Mouse (Mus musculus) CD4-positive helper T cell, adult 2 months (primary cell): ENCODE measurements around the gene Zfp668.

ENCODE experiments used
- DNase-seq: peaks from one replicate; pipeline ENCODE4 v3.0.0-alpha.2; 2012; ENCODE audit warnings: low read depth, missing footprints, low spot score

Zfp668 gene

GRCm38 (mm10) chr7:127895442-127895841 lies 18.8 kb upstream of the Zfp668 start, which contains the start of the genes Gm21974 and Vkorc1:
Gm21974 (minus strand) TSS chr7:127895454.
Vkorc1 (minus strand) TSS chr7:127895617.
- peak; percentile 90 for DNase-seq

- DNase-seq, result no peak
Observed at GRCm38 (mm10) chr7:127894480-127894879, 17.9 kb upstream of the Zfp668 start.

- DNase-seq, result no peak
Observed at GRCm38 (mm10) chr7:127890798-127891197, 14.2 kb upstream of the Zfp668 start, which contains the start of gene Prss53. Prss53 (minus strand) TSS chr7:127890970.

GRCm38 (mm10) chr7:127888821-127889220 lies 12.2 kb upstream of the Zfp668 start:
- no peak for DNase-seq

GRCm38 (mm10) chr7:127887781-127888180 lies 11.2 kb upstream of the Zfp668 start:
- DNase-seq, result no peak

GRCm38 (mm10) chr7:127887191-127887590 lies 10.6 kb upstream of the Zfp668 start:
- DNase-seq, result no peak

GRCm38 (mm10) chr7:127886551-127886950 lies 9.9 kb upstream of the Zfp668 start:
- no peak for DNase-seq

GRCm38 (mm10) chr7:127885951-127886350 lies 9.3 kb upstream of the Zfp668 start:
- DNase-seq, result no peak

GRCm38 (mm10) chr7:127880431-127880830 lies 3.8 kb upstream of the Zfp668 start:
- DNase-seq, result no peak

GRCm38 (mm10) chr7:127879301-127879700 lies 2.7 kb upstream of the Zfp668 start:
- DNase-seq, result no peak

- peak; percentile 93 for DNase-seq
Observed at GRCm38 (mm10) chr7:127876041-127876466, 574 bp downstream of the Zfp668 start, which contains the start of gene Zfp646. Zfp646 (plus strand) TSS chr7:127876221.

- peak; percentile 90 for DNase-seq
Observed at GRCm38 (mm10) chr7:127875627-127876001, 1.0 kb downstream of the Zfp668 start.

- no peak for DNase-seq
Observed at GRCm38 (mm10) chr7:127874812-127875626, 1.6 kb downstream of the Zfp668 start.

- no peak for DNase-seq
Observed at GRCm38 (mm10) chr7:127870136-127870821, 6.3 kb downstream of the Zfp668 start.

- DNase-seq, result no peak
Observed at GRCm38 (mm10) chr7:127869149-127869810, 7.3 kb downstream of the Zfp668 start.

- no peak for DNase-seq
Observed at GRCm38 (mm10) chr7:127867641-127868040, 9.0 kb downstream of the Zfp668 start.

- no peak for DNase-seq
Observed at GRCm38 (mm10) chr7:127866434-127866833, 10.2 kb downstream of the Zfp668 start.

GRCm38 (mm10) chr7:127858258-127858657 lies 18.4 kb downstream of the Zfp668 start:
- no peak for DNase-seq

- no peak for DNase-seq
Observed at GRCm38 (mm10) chr7:127850906-127851305, 25.7 kb downstream of the Zfp668 start.

- no peak for DNase-seq
Observed at GRCm38 (mm10) chr7:127849973-127850875, 26.4 kb downstream of the Zfp668 start.
